Mouse (Mus musculus): ENCODE measurements around the gene Crlf1. TPM values are rescaled to one million over a fixed set of nuclear protein-coding genes. Genes with fewer than 3 reads are reported as not detected.

Gene Crlf1
- polyA plus RNA-seq, 1 experiment from 2014 or later: 1.7 TPM

GRCm38 (mm10) chr8:70539077-70539813 is 46.3 kb downstream of the Crlf1 start, which contains the start of gene Ell:
Ell (plus strand) TSS chr8:70539457.
- no peaks in the 10 kb centered on the region for H3K9me3 ChIP-seq (replicated peaks)
- peak within 1 kb of the TSS; percentile 99 for H3K4me2 ChIP-seq
- ATAC-seq (ENCODE audit: insufficient read depth): peak; percentile 79
- H3K36me3 ChIP-seq (replicated peaks): peaks cover 35% of the 10 kb centered on the region
- H3K4me1 ChIP-seq (replicated peaks): peaks cover 61% of the 10 kb centered on the region
- H3K27ac ChIP-seq (replicated peaks): peak within 1 kb of the TSS; percentile 100
- no peaks in the 10 kb centered on the region for H3K27me3 ChIP-seq
- H3K4me3 ChIP-seq (replicated peaks): peak within 1 kb of the TSS; percentile 94
- peak within 1 kb of the TSS; percentile 94 for H3K9ac ChIP-seq
- WGBS (ENCODE audit: insufficient replicate concordance): under 1% methylated on average over 58 of the region's 58 CpGs

- Histone ChIP-seq H3K4me3 (replicated peaks) (peak overlapping the region; percentile 94), H3K4me2 (peak overlapping the region; percentile 99), H3K4me1 (replicated peaks) (peaks cover 68% of the 10 kb centered on the region), H3K9ac (peak overlapping the region; percentile 94), H3K36me3 (replicated peaks) (peaks cover 27% of the 10 kb centered on the region), H3K27me3 (no peaks in the 10 kb centered on the region), H3K9me3 (replicated peaks) (no peaks in the 10 kb centered on the region), H3K27ac (replicated peaks) (peak overlapping the region; percentile 100)
- no peak for ATAC-seq (ENCODE audit: insufficient read depth)
- WGBS (ENCODE audit: insufficient replicate concordance): 0% methylated on average over 4 of the region's 4 CpGs
These were observed 47.1 kb downstream of the Crlf1 start for GRCm38 (mm10) chr8:70540013-70540506.

- Histone ChIP-seq H3K9me3 (replicated peaks) (no peaks in the 10 kb centered on the region), H3K27ac (replicated peaks) (peak overlapping the region; percentile 100), H3K9ac (peak overlapping the region; percentile 94), H3K4me1 (replicated peaks) (peaks cover 74% of the 10 kb centered on the region), H3K27me3 (no peaks in the 10 kb centered on the region), H3K36me3 (replicated peaks) (peaks cover 22% of the 10 kb centered on the region), H3K4me3 (replicated peaks) (peak overlapping the region; percentile 94), H3K4me2 (peak overlapping the region; percentile 99)
- WGBS (ENCODE audit: insufficient replicate concordance): 25% methylated on average over 7 of the region's 7 CpGs
- ATAC-seq (ENCODE audit: insufficient read depth): no peak
These were observed 47.6 kb downstream of the Crlf1 start for GRCm38 (mm10) chr8:70540507-70541071.

- H3K27ac ChIP-seq (replicated peaks): peak overlapping the region; percentile 100
- 59% methylated on average over 5 of the region's 5 CpGs for WGBS (ENCODE audit: insufficient replicate concordance)
- H3K27me3 ChIP-seq: no peaks in the 10 kb centered on the region
- H3K4me2 ChIP-seq: peak overlapping the region; percentile 99
- H3K9me3 ChIP-seq (replicated peaks): no peaks in the 10 kb centered on the region
- H3K4me1 ChIP-seq (replicated peaks): peaks cover 79% of the 10 kb centered on the region
- peak overlapping the region; percentile 94 for H3K9ac ChIP-seq
- peak overlapping the region; percentile 94 for H3K4me3 ChIP-seq (replicated peaks)
- H3K36me3 ChIP-seq (replicated peaks): peaks cover 17% of the 10 kb centered on the region
- ATAC-seq (ENCODE audit: insufficient read depth): no peak
These were observed 48.1 kb downstream of the Crlf1 start for GRCm38 (mm10) chr8:70541081-70541480.

GRCm38 (mm10) chr8:70544200-70544687 is 51.3 kb downstream of the Crlf1 start:
- peak; percentile 11; the same call in 1 of the 2 replicates for ATAC-seq (ENCODE audit: insufficient read depth)
- 0 out of 2 replicates have a peak overlapping the region, but pooled peaks have one; percentile 5 for H3K9ac ChIP-seq
- no peaks in the 10 kb centered on the region for H3K9me3 ChIP-seq (replicated peaks)
- H3K4me1 ChIP-seq (replicated peaks): peaks cover 91% of the 10 kb centered on the region
- peak overlapping the region; percentile 33 for H3K4me2 ChIP-seq
- WGBS (ENCODE audit: insufficient replicate concordance): 42% methylated on average over 6 of the region's 6 CpGs
- peaks cover 3% of the 10 kb centered on the region; the same call in 1 of the 2 replicates for H3K36me3 ChIP-seq (replicated peaks)
- H3K27ac ChIP-seq (replicated peaks): peak overlapping the region; percentile 83
- no peak overlapping the region for H3K4me3 ChIP-seq (replicated peaks)
- no peaks in the 10 kb centered on the region for H3K27me3 ChIP-seq

GRCm38 (mm10) chr8:70546412-70546811 is 53.5 kb downstream of the Crlf1 start:
- no peak overlapping the region for H3K9ac ChIP-seq
- H3K27ac ChIP-seq (replicated peaks): no peak overlapping the region; the same call in 1 of the 2 replicates
- H3K4me2 ChIP-seq: no peak overlapping the region
- peaks cover 89% of the 10 kb centered on the region for H3K4me1 ChIP-seq (replicated peaks)
- H3K4me3 ChIP-seq (replicated peaks): no peak overlapping the region
- no peak for ATAC-seq (ENCODE audit: insufficient read depth)
- 42% methylated on average over 4 of the region's 4 CpGs for WGBS (ENCODE audit: insufficient replicate concordance)
- no peaks in the 10 kb centered on the region for H3K27me3 ChIP-seq
- peaks cover 3% of the 10 kb centered on the region; the same call in 1 of the 2 replicates for H3K36me3 ChIP-seq (replicated peaks)
- no peaks in the 10 kb centered on the region for H3K9me3 ChIP-seq (replicated peaks)

GRCm38 (mm10) chr8:70547762-70548161 is 54.8 kb downstream of the Crlf1 start:
- Histone ChIP-seq H3K9me3 (replicated peaks) (no peaks in the 10 kb centered on the region), H3K36me3 (replicated peaks) (peaks cover 3% of the 10 kb centered on the region; the same call in 1 of the 2 replicates), H3K9ac (no peak overlapping the region), H3K4me2 (no peak overlapping the region), H3K27ac (replicated peaks) (no peak overlapping the region), H3K27me3 (no peaks in the 10 kb centered on the region), H3K4me1 (replicated peaks) (peaks cover 90% of the 10 kb centered on the region), H3K4me3 (replicated peaks) (no peak overlapping the region)
- ATAC-seq (ENCODE audit: insufficient read depth): no peak
- 70% methylated on average over 6 of the region's 6 CpGs for WGBS (ENCODE audit: insufficient replicate concordance)

GRCm38 (mm10) chr8:70549412-70550184 is 56.6 kb downstream of the Crlf1 start:
- no peak overlapping the region for H3K4me2 ChIP-seq
- no peaks in the 10 kb centered on the region for H3K27me3 ChIP-seq
- no peak overlapping the region for H3K4me3 ChIP-seq (replicated peaks)
- peaks cover 3% of the 10 kb centered on the region; the same call in 1 of the 2 replicates for H3K36me3 ChIP-seq (replicated peaks)
- H3K4me1 ChIP-seq (replicated peaks): peaks cover 89% of the 10 kb centered on the region
- WGBS (ENCODE audit: insufficient replicate concordance): 55% methylated on average over 10 of the region's 10 CpGs
- H3K9ac ChIP-seq: no peak overlapping the region
- no peaks in the 10 kb centered on the region for H3K9me3 ChIP-seq (replicated peaks)
- no peak overlapping the region for H3K27ac ChIP-seq (replicated peaks)
- no peak for ATAC-seq (ENCODE audit: insufficient read depth)

GRCm38 (mm10) chr8:70551558-70552161 is 58.7 kb downstream of the Crlf1 start:
- H3K4me2 ChIP-seq: no peak overlapping the region
- WGBS (ENCODE audit: insufficient replicate concordance): 29% methylated on average over 3 of the region's 3 CpGs
- no peaks in the 10 kb centered on the region for H3K27me3 ChIP-seq
- no peak overlapping the region for H3K9ac ChIP-seq
- H3K4me1 ChIP-seq (replicated peaks): peaks cover 88% of the 10 kb centered on the region
- H3K4me3 ChIP-seq (replicated peaks): no peak overlapping the region
- H3K27ac ChIP-seq (replicated peaks): peak overlapping the region; percentile 14; the same call in 1 of the 2 replicates
- peaks cover 3% of the 10 kb centered on the region; the same call in 1 of the 2 replicates for H3K36me3 ChIP-seq (replicated peaks)
- no peak for ATAC-seq (ENCODE audit: insufficient read depth)
- H3K9me3 ChIP-seq (replicated peaks): no peaks in the 10 kb centered on the region

GRCm38 (mm10) chr8:70552836-70553235 is 59.9 kb downstream of the Crlf1 start:
- 0 out of 2 replicates have a peak overlapping the region, but pooled peaks have one; percentile 1 for H3K27ac ChIP-seq (replicated peaks)
- peaks cover 91% of the 10 kb centered on the region for H3K4me1 ChIP-seq (replicated peaks)
- no peak overlapping the region for H3K4me2 ChIP-seq
- H3K9me3 ChIP-seq (replicated peaks): no peaks in the 10 kb centered on the region
- peaks cover 7% of the 10 kb centered on the region; the same call in 1 of the 2 replicates for H3K36me3 ChIP-seq (replicated peaks)
- WGBS (ENCODE audit: insufficient replicate concordance): 20% methylated on average over 1 of the region's 1 CpGs
- no peak overlapping the region for H3K9ac ChIP-seq
- H3K27me3 ChIP-seq: no peaks in the 10 kb centered on the region
- ATAC-seq (ENCODE audit: insufficient read depth): no peak
- H3K4me3 ChIP-seq (replicated peaks): no peak overlapping the region

Measured in liver, embryonic 15.5 days (tissue).